In genomic region chr8:46933256-46933655, GRCm38 (mm10) we compare ENCODE assay signal across 16 mouse cellular contexts. TPM values are rescaled to one million over a fixed set of nuclear protein-coding genes. Genes with fewer than 3 reads are reported as not detected.
"Had no signal": no experiment of that assay in that cellular context is flagged by ENCODE, and none has a peak within 500 bp of the region (broad histone marks: within the 10 kb centered on the region; RNA-seq: fewer than 3 reads in every experiment).

No protein-coding gene starts in this region.

- H3K27ac ChIP-seq: kidney, postnatal 0 days; left cerebral cortex, adult 2 months; liver, embryonic 14.5 days; midbrain, embryonic 12.5 days; midbrain, embryonic 15.5 days; neural tube, embryonic 12.5 days; neural tube, embryonic 15.5 days had no signal

- H3K36me3 ChIP-seq: midbrain, embryonic 12.5 days; midbrain, embryonic 15.5 days; neural tube, embryonic 12.5 days; neural tube, embryonic 15.5 days had no signal

- H3K9ac ChIP-seq: liver, embryonic 14.5 days; midbrain, embryonic 12.5 days; midbrain, embryonic 15.5 days; neural tube, embryonic 12.5 days; neural tube, embryonic 15.5 days had no signal

- ATAC-seq: midbrain, embryonic 15.5 days had no signal

- H3K9me3 ChIP-seq: midbrain, embryonic 12.5 days; midbrain, embryonic 15.5 days; neural tube, embryonic 12.5 days; neural tube, embryonic 15.5 days had no signal

- H3K4me1 ChIP-seq: midbrain, embryonic 12.5 days; midbrain, embryonic 15.5 days; neural tube, embryonic 12.5 days had no signal

- H3K4me3 ChIP-seq: left cerebral cortex, adult 2 months; midbrain, embryonic 12.5 days; midbrain, embryonic 15.5 days; neural tube, embryonic 12.5 days; neural tube, embryonic 15.5 days had no signal

- H3K4me2 ChIP-seq: midbrain, embryonic 12.5 days; midbrain, embryonic 15.5 days; neural tube, embryonic 12.5 days; neural tube, embryonic 15.5 days had no signal

- DNase-seq: kidney, postnatal 25 days; layer of hippocampus, postnatal 36 days; lung, adult 2 months; lung, postnatal 14 days; lung, postnatal 4 days; retina, postnatal 1 day; right cerebral cortex, postnatal 25 days; thymus, postnatal 25 days had no signal

- H3K27me3 ChIP-seq: midbrain, embryonic 12.5 days; midbrain, embryonic 15.5 days; neural tube, embryonic 12.5 days; neural tube, embryonic 15.5 days had no signal

RNA-seq across cellular contexts. Expression of gene Enpp6, which starts 53.4 kb away (rescaled TPM):
- total RNA-seq: megakaryocyte, adult 5-6 weeks had no signal
- polyA plus RNA-seq: midbrain, embryonic 15.5 days had no signal
